Mouse (Mus musculus) lung, postnatal 0 days (tissue): ENCODE measurements at regions not wholly inside any gene's neighbourhood (a gene's known extent, or its start where the extent isn't known, plus 50 kb on each side); places are given as distances from the start of the nearest gene placed in this dataset.

Experiments
- ATAC-seq: fragments of 200-750 bp; cut with Nextera tagmentation; 2 replicates; pipeline ENCODE4 v1.8.0; 2017; ENCODE audit warnings: moderate library complexity
- DNase-seq: peaks from one replicate; pipeline ENCODE4 v3.0.0-alpha.2; 2016; ENCODE audit warnings: low spot score
- H3K27ac ChIP-seq: fragments of 300-500 bp; sonication (generic); 2 replicates; pipeline ENCODE4 v1.5.1; 2014; ENCODE audit warnings: antibody characterized with exemption, mild to moderate bottlenecking, low read length, mixed read lengths
- H3K27me3 ChIP-seq: fragments of 300-500 bp; sonication (generic); replicated peaks from 2 replicates; pipeline ENCODE4 v1.6.1; 2014; ENCODE audit warnings: low read length, mixed read lengths; ENCODE audit not compliant: insufficient read depth
- H3K36me3 ChIP-seq: fragments of 300-500 bp; sonication (generic); 2 replicates; pipeline ENCODE4 v1.6.1; 2014; ENCODE audit warnings: low read length, mixed read lengths; ENCODE audit not compliant: insufficient read depth
- H3K4me1 ChIP-seq: fragments of 300-500 bp; sonication (generic); 2 replicates; pipeline ENCODE4 v1.6.1; 2014; ENCODE audit warnings: antibody characterized with exemption, low read depth, low read length, mixed read lengths; ENCODE audit not compliant: insufficient read depth
- H3K4me2 ChIP-seq: fragments of 300-500 bp; sonication (generic); replicated peaks from 2 replicates; pipeline ENCODE4 v1.6.1; 2014; ENCODE audit warnings: low read depth, mild to moderate bottlenecking, low read length, moderate library complexity, mixed read lengths
- H3K4me3 ChIP-seq: fragments of 300-500 bp; sonication (generic); 2 replicates; pipeline ENCODE4 v1.5.1; 2014; ENCODE audit warnings: low read depth, low read length
- H3K9ac ChIP-seq: fragments of 300-500 bp; sonication (generic); replicated peaks from 2 replicates; pipeline ENCODE4 v1.6.1; 2014; ENCODE audit warnings: low read depth, mild to moderate bottlenecking
- H3K9me3 ChIP-seq: fragments of 300-500 bp; sonication (generic); 2 replicates; pipeline ENCODE4 v1.6.1; 2016; ENCODE audit warnings: low read length, mixed read lengths
- CTCF ChIP-seq: IDR thresholded peaks from 2 replicates; pipeline ENCODE4 v1.5.1; 2016; ENCODE audit warnings: antibody characterized with exemption, mild to moderate bottlenecking
- EP300 ChIP-seq: IDR thresholded peaks from 2 replicates; pipeline ENCODE4 v1.6.1; 2016; ENCODE audit warnings: antibody characterized with exemption, mild to moderate bottlenecking, control low read depth
- WGBS: fragments of 180-500 bp; shearing (Covaris S2); extraction: QIAGEN DNeasy Blood & Tissue Kit; methylation state at CpG from one replicate; pipeline ENCODE4 v1.1.7; 2014; 5-methylcytosine and 5-hydroxymethylcytosine counted together

DNA sequence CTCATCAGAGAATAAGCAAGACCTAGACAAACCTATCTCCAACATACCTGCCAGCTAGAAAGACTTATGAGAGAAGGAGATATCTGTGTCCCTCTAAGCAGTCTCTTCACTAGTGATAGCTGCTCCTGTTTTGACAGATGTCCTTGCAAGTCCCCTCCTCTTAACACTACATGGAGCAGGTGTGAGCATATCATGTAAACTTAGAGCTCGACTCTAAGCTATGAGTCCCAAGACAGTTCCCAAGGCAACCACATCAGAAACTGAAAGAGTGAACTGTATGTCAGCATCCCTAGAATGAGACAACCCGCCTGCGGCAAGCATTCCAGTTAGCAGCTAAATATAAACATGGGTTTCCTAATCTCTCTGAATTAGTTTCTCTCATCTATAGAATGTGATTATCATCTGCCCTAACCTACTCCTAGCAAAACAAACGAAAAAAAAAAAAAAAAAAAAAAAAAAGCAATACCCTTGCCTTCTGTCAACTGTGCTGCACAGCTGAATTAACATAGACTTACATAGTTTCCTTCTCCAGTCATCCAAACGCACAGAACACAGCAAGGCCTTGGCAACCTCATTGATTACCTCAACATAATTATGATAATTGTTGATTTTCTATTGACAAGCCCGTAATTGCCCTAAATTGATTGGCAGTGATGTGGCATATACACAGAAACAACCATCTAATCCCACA, 383.4 kb downstream of the Samd5 start:
- no peaks in the 10 kb centered on the region for H3K27me3 ChIP-seq
- ATAC-seq: no peak
- DNase-seq: no peak
- no peaks in the 10 kb centered on the region for H3K9me3 ChIP-seq
- TF ChIP-seq CTCF: no peak
- H3K36me3 ChIP-seq: no peaks in the 10 kb centered on the region
- no peak overlapping the region for H3K4me2 ChIP-seq
- WGBS: 45% methylated on average over 6 of the region's 6 CpGs
- H3K9ac ChIP-seq: no peak overlapping the region
- no peak overlapping the region for H3K27ac ChIP-seq
- no peaks in the 10 kb centered on the region for H3K4me1 ChIP-seq
- H3K4me3 ChIP-seq: no peak overlapping the region

GRCm38 (mm10) chr10:9272940-9273339, 387.1 kb upstream of the Sash1 start:
- H3K27ac ChIP-seq: no peak overlapping the region
- ATAC-seq (no peak), DNase-seq (no peak)
- WGBS: 84% methylated on average over 3 of the region's 3 CpGs
- H3K4me2 ChIP-seq: no peak overlapping the region
- no peaks in the 10 kb centered on the region for H3K27me3 ChIP-seq
- no peaks in the 10 kb centered on the region for H3K9me3 ChIP-seq
- H3K36me3 ChIP-seq: no peaks in the 10 kb centered on the region
- no peak for TF ChIP-seq CTCF
- TF ChIP-seq EP300: no peak
- H3K9ac ChIP-seq: no peak overlapping the region
- H3K4me1 ChIP-seq: no peaks in the 10 kb centered on the region
- no peak overlapping the region for H3K4me3 ChIP-seq

- Histone ChIP-seq H3K27ac (no peak overlapping the region), H3K4me2 (no peak overlapping the region)
Measured at GRCm38 (mm10) chr10:9272243-9272642, 386.4 kb upstream of the Sash1 start.

GRCm38 (mm10) chr10:9265528-9265927, 379.7 kb upstream of the Sash1 start:
- no peak for DNase-seq
- whole genome bisulfite sequencing: 73% methylated on average over 2 of the region's 2 CpGs
- Histone ChIP-seq H3K9ac (no peak overlapping the region), H3K4me3 (no peak overlapping the region), H3K36me3 (no peaks in the 10 kb centered on the region), H3K27me3 (no peaks in the 10 kb centered on the region), H3K4me2 (no peak overlapping the region), H3K4me1 (no peaks in the 10 kb centered on the region), H3K9me3 (no peaks in the 10 kb centered on the region), H3K27ac (no peak overlapping the region)
- ATAC-seq: no peak
- TF ChIP-seq CTCF: no peak
- no peak for TF ChIP-seq EP300

More at GRCm38 (mm10) chr10:9272243-9272642, 386.4 kb upstream of the Sash1 start:
- DNase-seq (no peak), ATAC-seq (no peak)
- no peak for TF ChIP-seq CTCF
- TF ChIP-seq EP300: no peak
- Histone ChIP-seq H3K9me3 (no peaks in the 10 kb centered on the region), H3K4me1 (no peaks in the 10 kb centered on the region), H3K36me3 (no peaks in the 10 kb centered on the region), H3K27me3 (no peaks in the 10 kb centered on the region), H3K4me3 (no peak overlapping the region), H3K9ac (no peak overlapping the region)
- WGBS: 34% methylated on average over 5 of the region's 5 CpGs

GRCm38 (mm10) chr10:9264309-9265000, 378.6 kb upstream of the Sash1 start:
- DNase-seq (no peak), ATAC-seq (no peak)
- Histone ChIP-seq H3K9me3 (no peaks in the 10 kb centered on the region), H3K36me3 (no peaks in the 10 kb centered on the region), H3K27ac (no peak overlapping the region), H3K4me3 (no peak overlapping the region), H3K27me3 (no peaks in the 10 kb centered on the region), H3K4me1 (no peaks in the 10 kb centered on the region), H3K4me2 (no peak overlapping the region), H3K9ac (no peak overlapping the region)
- WGBS: 62% methylated on average over 12 of the region's 12 CpGs
- no peak for TF ChIP-seq EP300
- no peak for TF ChIP-seq CTCF

- Histone ChIP-seq H3K9ac (no peak overlapping the region), H3K9me3 (no peaks in the 10 kb centered on the region), H3K4me3 (no peak overlapping the region), H3K4me2 (no peak overlapping the region), H3K27me3 (no peaks in the 10 kb centered on the region), H3K27ac (no peak overlapping the region), H3K4me1 (no peaks in the 10 kb centered on the region), H3K36me3 (no peaks in the 10 kb centered on the region)
- no peak for DNase-seq
- ATAC-seq: no peak
- 95% methylated on average over 1 of the region's 1 CpGs for WGBS
- TF ChIP-seq CTCF (no peak), EP300 (no peak)
Measured at GRCm38 (mm10) chr10:9258705-9259104, 372.8 kb upstream of the Sash1 start.
